Mouse (Mus musculus) macrophage (primary cell): ENCODE data around the gene 4933406M09Rik. TPM values are rescaled to one million over a fixed set of nuclear protein-coding genes. Genes with fewer than 3 reads are reported as not detected.

Source experiments
- H3K27ac ChIP-seq: fragments of 350-480 bp; formaldehyde crosslinking; 2 replicates; pipeline ENCODE4 v1.9.0; 2021
- H3K36me3 ChIP-seq: fragments of 350-480 bp; formaldehyde crosslinking; 2 replicates; pipeline ENCODE4 v1.9.0; 2021; ENCODE audit errors: inconsistent target
- H3K4me3 ChIP-seq: fragments of 350-480 bp; formaldehyde crosslinking; 2 replicates; pipeline ENCODE4 v1.9.0; 2021; ENCODE audit errors: inconsistent target
- H3K79me2 ChIP-seq: fragments of 350-480 bp; formaldehyde crosslinking; 2 replicates; pipeline ENCODE4 v1.9.0; 2021; ENCODE audit errors: inconsistent target
- WGBS: methylation state at CpG from one replicate; pipeline ENCODE4 v1.1.7; 2026; ENCODE audit warnings: inconsistent platforms; ENCODE audit not compliant: missing documents; 5-methylcytosine and 5-hydroxymethylcytosine counted together
- polyA plus RNA-seq: library from polyadenylated mRNA; stranded (reverse); fragments of 250-400 nt; gene quantifications from 3 replicates; pipeline ENCODE4 v1.2.4, GENCODE M21; 2018; ENCODE audit warnings: inconsistent platforms

4933406M09Rik gene
- polyA plus RNA-seq, 1 experiment from 2014 or later, result not detected

DNA sequence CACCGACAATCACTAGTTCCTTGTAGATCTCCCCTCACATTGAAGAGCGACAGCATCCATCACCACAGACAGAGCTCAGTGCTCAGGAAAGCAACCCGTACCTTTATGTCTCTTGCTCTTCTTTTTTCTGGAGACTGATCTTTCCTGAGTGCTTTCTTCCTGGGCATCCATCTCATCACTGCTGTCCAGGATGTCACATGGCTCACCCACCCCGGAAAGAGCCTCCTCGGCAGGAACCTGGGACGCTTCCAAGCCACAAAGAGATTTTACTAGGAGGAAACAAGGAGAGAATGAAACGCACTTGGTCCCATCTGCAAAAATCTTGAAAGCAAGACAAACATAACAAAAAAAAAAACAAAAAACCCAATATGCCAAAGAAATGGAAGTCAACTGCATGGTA lies 25.1 kb upstream of the 4933406M09Rik start:
- Histone ChIP-seq H3K36me3 (peaks cover 35% of the 10 kb centered on the region; the same call in 1 of the 2 replicates), H3K4me3 (peak overlapping the region; percentile 98), H3K27ac (peak overlapping the region; percentile 67), H3K79me2 (peaks cover 53% of the 10 kb centered on the region)
- 43% methylated on average over 7 of the region's 7 CpGs for WGBS

DNA sequence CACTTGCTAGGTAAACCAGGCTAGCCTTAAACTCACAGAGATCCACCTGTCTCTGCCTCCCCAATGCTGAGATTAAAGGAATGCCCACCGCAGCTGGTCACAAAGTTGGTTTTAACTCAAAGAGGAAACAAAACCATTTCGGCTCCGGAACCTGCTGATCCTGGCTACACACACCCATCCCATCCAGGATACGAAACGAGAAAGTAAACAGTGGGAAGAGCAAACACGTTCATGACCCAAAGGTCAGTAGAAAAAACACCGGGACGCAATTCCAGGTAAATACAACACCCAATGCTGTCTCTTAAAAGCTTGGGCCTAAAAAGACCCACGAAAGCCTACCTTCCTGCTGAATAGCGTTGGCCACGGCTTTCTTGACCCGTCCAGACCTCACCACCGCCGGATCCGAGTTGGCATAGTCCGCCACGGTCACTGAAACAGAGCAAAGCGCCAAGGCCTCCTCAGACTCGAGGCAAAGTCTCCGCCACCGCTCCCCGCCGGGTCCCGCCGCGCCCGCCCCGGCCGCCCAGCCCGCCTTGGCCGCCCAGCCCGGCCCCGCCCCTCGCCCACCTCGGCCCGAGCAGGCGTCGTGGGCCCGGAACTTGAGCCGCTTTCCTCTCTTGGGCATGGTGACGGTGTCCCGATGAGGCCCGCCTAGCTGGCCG lies 24.4 kb upstream of the 4933406M09Rik start:
- H3K27ac ChIP-seq, result peak overlapping the region; percentile 67
- peaks cover 48% of the 10 kb centered on the region for H3K79me2 ChIP-seq
- H3K4me3 ChIP-seq, result peak overlapping the region; percentile 98
- peaks cover 30% of the 10 kb centered on the region; the same call in 1 of the 2 replicates for H3K36me3 ChIP-seq
- under 1% methylated on average over 36 of the region's 44 CpGs for WGBS

GRCm38 (mm10) chr1:134361857-134362212 lies 23.9 kb upstream of the 4933406M09Rik start, which contains the start of gene Tmem183a:
TSS of gene Tmem183a (minus strand) at chr1:134361979.
- Histone ChIP-seq H3K79me2 (peaks cover 44% of the 10 kb centered on the region), H3K36me3 (peaks cover 26% of the 10 kb centered on the region; the same call in 1 of the 2 replicates), H3K4me3 (peak within 1 kb of the TSS; percentile 98), H3K27ac (peak within 1 kb of the TSS; percentile 67)
- under 1% methylated on average over 36 of the region's 38 CpGs for WGBS

DNA sequence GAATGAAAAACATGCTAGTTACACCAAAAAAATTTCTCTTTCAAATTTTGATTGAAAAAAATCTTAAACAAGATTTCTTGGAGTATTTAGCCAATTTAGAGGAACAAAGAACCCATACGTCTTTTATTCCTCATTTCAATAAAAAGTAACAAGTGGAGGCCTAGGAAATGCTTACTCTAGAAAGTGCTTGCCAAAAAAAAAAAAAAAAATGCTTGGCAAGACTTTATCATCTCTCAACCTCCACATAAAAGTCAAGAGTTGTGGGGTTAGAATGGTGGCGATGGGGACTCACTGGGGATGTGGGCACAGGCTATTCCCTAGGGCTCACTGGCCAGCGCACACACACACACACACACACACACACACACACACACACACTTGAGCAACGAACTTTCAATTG lies 22.5 kb upstream of the 4933406M09Rik start:
- Histone ChIP-seq H3K36me3 (peaks cover 18% of the 10 kb centered on the region; the same call in 1 of the 2 replicates), H3K4me3 (no peak overlapping the region), H3K27ac (no peak overlapping the region), H3K79me2 (peaks cover 33% of the 10 kb centered on the region)
- 83% methylated on average over 2 of the region's 4 CpGs for WGBS

DNA sequence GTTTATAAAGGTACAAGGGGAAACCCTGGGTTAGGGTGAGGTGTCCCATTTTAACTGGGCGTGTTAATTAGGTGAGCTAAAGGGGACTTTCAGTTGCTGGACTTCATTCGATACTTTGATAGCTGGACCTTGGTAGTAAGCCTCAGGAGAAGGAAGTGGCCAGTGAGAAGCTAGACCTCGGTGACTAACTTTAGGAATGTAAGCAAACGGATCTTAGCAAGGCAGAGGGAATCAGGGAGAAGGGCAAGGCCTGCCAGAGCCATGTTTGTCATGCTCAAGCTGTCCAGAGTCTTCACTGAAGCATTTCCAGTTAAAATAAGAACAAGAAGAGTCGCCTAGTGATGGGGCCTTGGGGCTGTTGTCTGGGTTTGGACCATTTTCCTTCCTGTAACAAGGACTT lies 20.2 kb upstream of the 4933406M09Rik start:
- no peak overlapping the region for H3K27ac ChIP-seq
- no peaks in the 10 kb centered on the region for H3K36me3 ChIP-seq
- H3K4me3 ChIP-seq, result no peak overlapping the region
- H3K79me2 ChIP-seq, result peaks cover 10% of the 10 kb centered on the region
- 72% methylated on average over 5 of the region's 5 CpGs for WGBS

DNA sequence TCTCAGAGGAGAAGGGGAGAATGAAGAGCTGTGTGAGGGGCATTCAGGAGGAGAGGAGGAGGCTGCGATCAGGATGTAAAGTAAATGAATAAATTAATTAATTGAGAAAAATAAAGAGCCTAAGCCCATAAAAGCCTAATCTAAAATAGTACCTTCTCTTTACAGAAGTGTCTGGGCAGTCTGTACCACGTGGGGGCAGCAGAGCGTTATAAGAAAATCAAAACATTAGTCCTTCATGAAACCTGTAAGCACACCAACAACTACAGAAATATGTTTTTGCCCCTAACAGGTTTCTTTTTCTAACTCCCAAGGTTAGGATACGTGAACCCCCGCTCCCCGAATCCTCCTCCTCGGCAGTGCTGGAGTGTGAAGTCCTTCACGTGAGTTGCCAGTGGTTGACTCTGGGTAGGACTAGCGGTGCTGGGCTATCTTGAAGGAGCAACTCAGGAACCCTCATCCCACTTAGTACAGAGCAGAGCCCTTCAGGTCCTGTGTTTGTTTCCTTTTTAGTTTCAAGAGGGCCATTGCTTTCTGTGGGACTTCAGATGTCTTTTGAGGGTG lies 16.9 kb upstream of the 4933406M09Rik start:
- WGBS, result 53% methylated on average over 9 of the region's 9 CpGs
- H3K36me3 ChIP-seq, result no peaks in the 10 kb centered on the region
- no peak overlapping the region for H3K4me3 ChIP-seq
- no peak overlapping the region for H3K27ac ChIP-seq
- no peaks in the 10 kb centered on the region for H3K79me2 ChIP-seq

DNA sequence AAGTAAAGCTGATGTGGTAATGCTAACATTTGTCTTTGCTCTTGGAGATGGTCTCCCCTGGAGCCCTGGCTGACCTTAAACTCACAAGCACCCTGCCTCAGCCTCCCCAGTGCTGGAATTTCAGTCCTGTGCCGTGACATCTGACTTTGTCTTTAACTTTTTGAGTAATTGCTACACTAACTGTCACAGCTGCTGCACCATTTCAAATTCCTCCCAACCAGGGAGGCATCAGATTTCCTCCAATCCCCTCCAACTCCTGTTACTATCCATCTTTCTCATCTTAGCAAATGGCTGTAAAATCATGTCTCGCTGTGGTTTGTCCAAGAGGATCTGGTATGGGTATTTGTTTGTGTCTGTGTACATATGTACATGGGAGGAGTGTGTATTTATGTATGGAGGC lies 11.6 kb upstream of the 4933406M09Rik start:
- H3K4me3 ChIP-seq, result no peak overlapping the region
- WGBS, result 93% methylated on average over 2 of the region's 2 CpGs
- no peaks in the 10 kb centered on the region for H3K36me3 ChIP-seq

DNA sequence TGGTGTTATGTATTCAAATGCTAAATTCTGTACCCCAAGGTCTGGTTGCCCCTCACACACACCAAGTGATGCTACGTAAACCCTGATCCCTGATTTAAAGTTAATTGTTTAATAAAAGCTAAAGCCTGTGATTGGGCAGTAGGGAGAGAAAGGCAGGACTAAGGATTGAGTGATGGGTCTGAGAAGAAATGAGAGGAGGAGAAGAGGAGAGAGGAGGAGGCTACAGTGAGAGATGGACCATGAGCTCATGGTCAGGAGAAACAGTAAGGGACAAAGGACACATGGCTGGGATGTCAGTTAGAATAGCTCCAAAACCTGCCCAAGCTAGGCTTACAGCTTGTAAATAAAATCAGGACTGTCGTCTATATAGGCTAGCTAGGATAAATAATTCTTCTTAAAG lies 4.7 kb upstream of the 4933406M09Rik start:
- Histone ChIP-seq H3K27ac (no peak overlapping the region), H3K79me2 (no peaks in the 10 kb centered on the region), H3K36me3 (no peaks in the 10 kb centered on the region), H3K4me3 (no peak overlapping the region)
- WGBS, result 95% methylated on average over 2 of the region's 2 CpGs

More for the DNA sequence above, 11.6 kb upstream of the 4933406M09Rik start:
- no peak overlapping the region for H3K27ac ChIP-seq
- H3K79me2 ChIP-seq, result no peaks in the 10 kb centered on the region

- H3K36me3 ChIP-seq, result no peaks in the 10 kb centered on the region
- no peak overlapping the region for H3K27ac ChIP-seq
- 10% methylated on average over 19 of the region's 19 CpGs for WGBS
- no peaks in the 10 kb centered on the region for H3K79me2 ChIP-seq
- H3K4me3 ChIP-seq, result no peak overlapping the region; the same call in 1 of the 2 replicates
These were observed 3.7 kb upstream of the 4933406M09Rik start for GRCm38 (mm10) chr1:134381795-134382625.

DNA sequence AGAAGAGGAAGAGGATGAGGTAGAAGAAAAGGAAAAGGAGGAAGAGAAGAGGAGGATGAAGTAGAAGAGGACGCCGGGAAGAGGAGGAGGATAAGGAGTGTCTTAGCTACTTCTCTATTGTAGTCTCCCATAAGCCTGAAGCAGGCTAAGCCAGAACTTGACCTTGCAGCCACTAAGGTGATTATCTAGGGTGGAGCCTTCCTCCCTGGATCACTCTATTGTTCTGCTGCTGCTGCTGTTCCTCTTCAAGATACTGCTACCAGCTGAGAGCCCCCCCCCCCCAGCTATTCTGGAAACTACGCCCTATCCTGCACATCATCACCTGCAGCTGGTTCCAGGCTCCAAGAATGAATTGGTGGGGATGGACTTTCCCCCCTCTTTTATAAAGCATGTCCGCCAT lies 1.2 kb upstream of the 4933406M09Rik start:
- Histone ChIP-seq H3K4me3 (no peak overlapping the region), H3K27ac (no peak overlapping the region), H3K79me2 (no peaks in the 10 kb centered on the region), H3K36me3 (no peaks in the 10 kb centered on the region)
- 97% methylated on average over 4 of the region's 4 CpGs for WGBS

GRCm38 (mm10) chr1:134385176-134385575 lies 564 bp upstream of the 4933406M09Rik start:
- Histone ChIP-seq H3K36me3 (no peaks in the 10 kb centered on the region), H3K79me2 (no peaks in the 10 kb centered on the region), H3K4me3 (no peak overlapping the region)

GRCm38 (mm10) chr1:134393827-134394226 lies 8.1 kb downstream of the 4933406M09Rik start:
- Histone ChIP-seq H3K27ac (no peak overlapping the region), H3K4me3 (no peak overlapping the region), H3K36me3 (no peaks in the 10 kb centered on the region), H3K79me2 (no peaks in the 10 kb centered on the region)
- WGBS, result 87% methylated on average over 5 of the region's 5 CpGs

More at GRCm38 (mm10) chr1:134385176-134385575, 564 bp upstream of the 4933406M09Rik start:
- no peak overlapping the region for H3K27ac ChIP-seq

GRCm38 (mm10) chr1:134398210-134398609 lies 12.5 kb downstream of the 4933406M09Rik start:
- no peak overlapping the region for H3K4me3 ChIP-seq
- H3K79me2 ChIP-seq, result no peaks in the 10 kb centered on the region
- no peaks in the 10 kb centered on the region for H3K36me3 ChIP-seq
- H3K27ac ChIP-seq, result no peak overlapping the region
- WGBS, result 93% methylated on average over 12 of the region's 12 CpGs

DNA sequence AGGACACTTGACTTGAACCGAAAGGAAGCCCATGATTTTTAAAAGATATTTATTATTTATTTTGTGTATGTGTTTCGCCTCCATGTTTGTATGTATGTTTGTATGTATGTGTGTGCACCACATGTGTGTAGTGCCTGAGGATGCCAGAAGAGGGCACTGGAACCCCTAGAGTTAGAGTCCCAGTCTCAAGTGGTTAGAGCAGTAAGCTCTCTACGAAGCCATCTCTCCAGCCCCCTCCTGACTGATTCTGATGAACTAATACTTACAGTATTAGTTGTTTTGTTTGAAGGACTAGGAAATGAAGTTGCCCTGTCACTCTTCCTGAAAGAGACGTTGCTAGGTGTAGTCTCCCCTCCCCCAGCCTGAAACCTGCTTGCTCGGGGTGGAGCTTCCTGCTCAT lies 14.0 kb downstream of the 4933406M09Rik start:
- H3K79me2 ChIP-seq, result no peaks in the 10 kb centered on the region
- WGBS, result 63% methylated on average over 3 of the region's 5 CpGs
- H3K36me3 ChIP-seq, result no peaks in the 10 kb centered on the region
- no peak overlapping the region for H3K27ac ChIP-seq
- H3K4me3 ChIP-seq, result no peak overlapping the region
